Mouse (Mus musculus) liver, adult 2 months (tissue): ENCODE measurements around the gene Gfra1.

ENCODE experiments used
- CTCF ChIP-seq: fragments of 200-500 bp; IDR thresholded peaks from 2 replicates; pipeline ENCODE4 v1.5.1; 2011; ENCODE audit warnings: low read depth, low read length, control low read depth
- POLR2A ChIP-seq: fragments of 200-500 bp; IDR thresholded peaks from 2 replicates; pipeline ENCODE4 v1.6.1; 2011; ENCODE audit warnings: low read length, control low read depth; ENCODE audit not compliant: insufficient read depth; ENCODE audit errors: extremely low read depth

- TF ChIP-seq POLR2A (no peak), CTCF (no peak)
Measured at GRCm38 (mm10) chr19:58399166-58399565, 56.5 kb downstream of the Gfra1 start.
